Mouse (Mus musculus) heart, embryonic 10.5 days (tissue): ENCODE measurements around the gene Acvr1b. TPM values are rescaled to one million over a fixed set of nuclear protein-coding genes. Genes with fewer than 3 reads are reported as not detected.

Experiments used
- DNase-seq: peaks from one replicate; pipeline ENCODE4 v3.0.0-alpha.2; 2017; ENCODE audit warnings: low spot score
- H3K27ac ChIP-seq: fragments of 300-500 bp; sonication (generic); 2 replicates; pipeline ENCODE4 v1.5.1; 2016; ENCODE audit warnings: mild to moderate bottlenecking
- H3K27me3 ChIP-seq: fragments of 300-500 bp; sonication (generic); 2 replicates; pipeline ENCODE4 v1.6.1; 2016; ENCODE audit warnings: mild to moderate bottlenecking; ENCODE audit not compliant: poor library complexity, insufficient read depth, severe bottlenecking
- H3K36me3 ChIP-seq: fragments of 300-500 bp; sonication (generic); 2 replicates; pipeline ENCODE4 v1.6.1; 2016; ENCODE audit warnings: mild to moderate bottlenecking, moderate library complexity
- H3K4me1 ChIP-seq: fragments of 300-500 bp; sonication (generic); 2 replicates; pipeline ENCODE4 v1.6.1; 2016; ENCODE audit warnings: mild to moderate bottlenecking
- H3K4me3 ChIP-seq: fragments of 300-500 bp; sonication (generic); 2 replicates; pipeline ENCODE4 v1.5.1; 2016; ENCODE audit warnings: mild to moderate bottlenecking, moderate library complexity
- H3K9me3 ChIP-seq: fragments of 300-500 bp; sonication (generic); 2 replicates; pipeline ENCODE4 v1.6.1; 2016; ENCODE audit warnings: mild to moderate bottlenecking, moderate library complexity
- WGBS: fragments of 180-500 bp; shearing (Covaris S2); methylation state at CpG from one replicate; pipeline ENCODE4 v1.1.7; 2016; 5-methylcytosine and 5-hydroxymethylcytosine counted together
- polyA plus RNA-seq: library from polyadenylated mRNA; unstranded; fragments of >200 nt; fragmentation: Nextera tagmentation; extraction: Ambion mirVana; gene quantifications from 2 replicates; pipeline ENCODE4 v1.2.1, GENCODE M21; 2016

Gene Acvr1b
- polyA plus RNA-seq, 1 experiment from 2014 or later, result 5.6 TPM

DNA sequence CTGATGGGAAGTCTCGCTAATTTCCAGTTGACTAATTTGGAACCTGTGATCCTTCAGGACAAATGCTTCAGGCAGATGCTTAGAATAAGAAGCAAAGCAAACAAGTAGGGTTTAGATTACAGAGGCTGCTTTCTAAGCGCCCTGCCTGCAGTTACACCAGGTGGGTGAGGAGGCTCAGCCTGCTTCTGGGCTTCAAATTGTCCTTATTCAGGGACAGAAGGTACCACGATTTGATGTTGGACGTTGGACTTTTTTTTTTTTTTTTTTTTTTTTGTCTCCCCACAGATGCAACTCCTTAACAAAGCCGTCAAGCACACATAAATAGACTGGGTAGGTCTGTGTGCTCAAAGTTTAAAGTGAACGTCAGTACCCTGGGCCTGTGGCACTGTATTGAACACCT, 25.3 kb upstream of the Acvr1b start:
- no peaks in the 10 kb centered on the region for H3K36me3 ChIP-seq
- peak overlapping the region; percentile 78 for H3K27ac ChIP-seq
- DNase-seq, result no peak
- H3K27me3 ChIP-seq, result no peaks in the 10 kb centered on the region
- 58% methylated on average over 6 of the region's 6 CpGs for WGBS
- no peak overlapping the region for H3K4me3 ChIP-seq
- H3K9me3 ChIP-seq, result no peaks in the 10 kb centered on the region
- peaks cover 50% of the 10 kb centered on the region for H3K4me1 ChIP-seq

DNA sequence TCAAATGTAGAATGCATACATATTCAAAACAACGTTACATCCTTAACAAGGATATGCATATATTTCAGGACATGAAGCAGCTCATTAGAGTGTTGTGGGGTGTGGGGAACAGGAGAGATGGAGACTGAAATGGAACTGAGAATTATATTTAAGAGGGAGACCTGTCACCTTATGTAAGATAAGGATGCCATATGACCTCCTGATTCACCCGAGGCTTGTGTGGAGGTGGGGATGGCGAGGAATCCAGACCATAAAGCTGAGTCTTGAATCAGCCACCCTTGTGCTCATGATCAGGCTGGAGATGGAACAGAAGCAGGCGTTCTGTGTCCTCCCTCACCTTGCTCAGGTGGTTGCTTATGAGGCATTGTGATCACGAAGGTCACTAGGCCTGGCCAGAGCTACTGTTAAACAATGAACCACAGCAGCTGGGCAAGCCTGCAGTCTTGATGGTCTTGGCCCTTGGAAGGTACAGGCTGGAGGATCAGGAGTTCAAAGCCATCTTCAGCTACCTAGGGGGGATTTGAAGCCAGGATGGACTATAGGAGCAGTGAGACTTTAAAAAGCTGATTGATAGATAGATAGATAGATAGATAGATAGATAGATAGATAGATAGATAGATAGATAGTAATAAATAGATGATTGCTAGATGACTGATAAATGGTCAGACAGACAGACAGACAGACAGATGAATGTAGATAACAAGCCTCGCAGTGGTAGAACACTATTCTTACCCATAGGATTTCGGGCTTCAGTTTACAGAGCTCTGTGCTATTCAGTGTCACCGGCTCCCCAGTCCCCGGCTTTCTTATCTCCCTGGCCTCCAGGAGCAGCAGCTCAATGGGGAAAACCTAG, 22.2 kb upstream of the Acvr1b start:
- no peak for DNase-seq
- peaks cover under 1% of the 10 kb centered on the region; the same call in 1 of the 2 replicates for H3K9me3 ChIP-seq
- H3K36me3 ChIP-seq, result no peaks in the 10 kb centered on the region
- WGBS, result 55% methylated on average over 9 of the region's 9 CpGs
- H3K27ac ChIP-seq, result no peak overlapping the region
- H3K4me3 ChIP-seq, result no peak overlapping the region
- peaks cover 23% of the 10 kb centered on the region for H3K4me1 ChIP-seq
- no peaks in the 10 kb centered on the region for H3K27me3 ChIP-seq

DNA sequence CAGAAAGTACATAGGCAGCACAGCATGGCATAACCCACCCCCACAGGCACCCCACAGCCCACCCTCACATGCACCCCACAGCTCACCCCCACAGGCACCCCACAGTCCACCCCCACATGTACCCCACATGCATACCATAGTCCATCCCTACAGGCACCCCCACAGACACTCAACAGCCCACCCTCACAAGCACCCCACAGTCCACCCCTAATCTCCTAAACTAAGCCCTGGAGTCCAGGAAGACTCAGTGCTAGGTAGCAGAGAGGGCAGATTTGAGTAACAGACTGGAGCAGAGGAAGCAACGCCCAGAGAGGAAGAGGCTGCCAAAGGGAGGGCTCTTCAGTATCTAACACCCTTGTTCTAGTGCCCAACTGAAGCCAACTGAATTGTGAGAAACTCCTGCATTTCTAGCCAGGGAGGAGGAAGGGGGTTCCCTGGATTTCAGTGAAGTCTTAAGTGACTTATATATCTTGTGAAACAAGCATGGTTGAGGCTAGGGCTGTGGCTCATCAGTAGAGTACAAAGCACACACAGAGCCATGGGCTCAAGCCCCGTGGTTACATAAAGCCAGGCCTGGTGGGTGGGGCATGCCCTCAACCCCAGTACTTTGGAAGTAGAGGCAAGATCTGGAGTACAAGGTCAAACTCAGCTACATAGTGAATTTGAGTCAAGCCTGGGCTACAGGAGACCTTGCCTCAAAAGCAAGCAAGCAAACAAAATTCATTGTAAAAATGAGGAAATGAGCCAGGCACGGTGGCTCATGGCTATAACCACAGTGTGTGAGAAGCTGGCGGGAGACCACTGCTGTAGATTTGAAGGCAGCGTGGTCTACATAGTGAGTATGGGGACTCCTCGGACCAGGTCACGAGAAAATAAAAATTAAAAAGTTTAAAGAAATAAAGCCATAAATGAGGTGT, 18.9 kb upstream of the Acvr1b start:
- Histone ChIP-seq H3K9me3 (peaks cover 2% of the 10 kb centered on the region; the same call in 1 of the 2 replicates), H3K4me1 (peaks cover 4% of the 10 kb centered on the region; the same call in 1 of the 2 replicates), H3K4me3 (no peak overlapping the region), H3K27me3 (no peaks in the 10 kb centered on the region), H3K27ac (no peak overlapping the region), H3K36me3 (no peaks in the 10 kb centered on the region)
- 76% methylated on average over 7 of the region's 7 CpGs for WGBS
- DNase-seq, result no peak

DNA sequence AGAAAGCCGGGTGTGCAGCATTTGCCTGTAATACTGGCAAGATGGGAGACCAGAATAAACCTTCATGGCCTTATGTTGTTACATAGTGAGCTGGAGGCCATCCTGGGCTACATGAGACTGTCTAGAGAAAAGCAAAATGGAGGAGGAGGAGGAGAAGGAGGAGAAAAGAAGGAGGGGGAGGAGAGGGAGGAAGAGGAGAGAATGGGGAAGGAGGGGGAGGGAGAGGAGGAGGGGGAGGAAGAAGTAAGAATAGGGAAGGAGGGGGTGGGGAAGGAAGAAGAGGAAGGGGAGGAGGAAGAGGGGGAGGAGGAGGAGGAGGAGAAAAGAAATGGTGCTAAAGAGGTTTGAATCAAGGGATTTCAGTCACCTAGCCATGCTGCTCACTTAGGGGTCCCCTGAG, 13.7 kb upstream of the Acvr1b start:
- no peak overlapping the region for H3K4me3 ChIP-seq
- H3K27ac ChIP-seq, result no peak overlapping the region
- no peak for DNase-seq
- WGBS, result 12% methylated on average over 1 of the region's 1 CpGs
- H3K9me3 ChIP-seq, result peaks cover 2% of the 10 kb centered on the region; the same call in 1 of the 2 replicates
- H3K36me3 ChIP-seq, result no peaks in the 10 kb centered on the region
- H3K4me1 ChIP-seq, result peaks cover 33% of the 10 kb centered on the region
- peaks cover 7% of the 10 kb centered on the region; the same call in 1 of the 2 replicates for H3K27me3 ChIP-seq

DNA sequence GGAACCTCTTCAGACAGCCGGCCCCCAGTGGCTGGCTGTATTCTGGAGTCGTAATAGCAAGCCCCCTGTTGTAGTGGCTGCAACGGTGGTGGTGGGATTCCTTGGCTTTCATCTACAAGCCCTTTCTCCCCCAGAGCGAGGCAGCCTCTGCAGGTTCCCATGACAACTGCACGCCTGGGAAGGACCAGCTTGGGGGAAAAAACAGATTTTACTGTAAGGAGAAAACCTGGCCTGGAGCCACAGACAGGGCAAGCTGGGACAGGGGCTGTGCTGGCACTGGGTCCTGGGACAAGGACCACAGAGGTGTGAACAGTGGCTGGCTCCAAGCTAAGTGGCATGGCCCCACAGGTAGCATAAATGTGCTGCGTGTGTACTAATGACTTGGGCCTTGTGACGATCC, 13.3 kb upstream of the Acvr1b start:
- DNase-seq, result no peak
- Histone ChIP-seq H3K27me3 (peaks cover 7% of the 10 kb centered on the region; the same call in 1 of the 2 replicates), H3K9me3 (peaks cover 2% of the 10 kb centered on the region; the same call in 1 of the 2 replicates), H3K4me1 (peaks cover 36% of the 10 kb centered on the region), H3K36me3 (no peaks in the 10 kb centered on the region), H3K4me3 (no peak overlapping the region), H3K27ac (no peak overlapping the region)
- WGBS, result 35% methylated on average over 7 of the region's 7 CpGs

DNA sequence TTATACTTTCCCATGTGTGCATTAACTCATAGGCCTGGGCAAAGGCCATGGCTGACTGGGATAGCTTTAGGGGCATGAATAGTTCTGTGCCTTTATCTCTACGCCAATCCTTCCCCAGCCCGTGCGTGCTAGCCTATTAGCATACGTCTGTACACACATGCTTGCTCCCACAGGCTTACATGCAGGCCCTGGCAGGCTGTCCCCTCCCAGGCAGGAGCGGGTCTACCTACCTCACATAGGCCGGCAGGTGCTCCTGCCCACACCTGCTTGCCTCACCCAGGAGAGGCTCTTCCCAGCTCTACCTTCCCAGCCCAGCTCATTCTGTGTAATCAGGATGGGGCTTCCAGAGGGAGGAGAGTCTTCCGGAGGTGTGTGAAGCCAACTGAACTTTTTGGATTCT, 12.3 kb upstream of the Acvr1b start:
- no peaks in the 10 kb centered on the region for H3K36me3 ChIP-seq
- peaks cover 41% of the 10 kb centered on the region for H3K4me1 ChIP-seq
- whole genome bisulfite sequencing, result 85% methylated on average over 7 of the region's 7 CpGs
- H3K27me3 ChIP-seq, result peaks cover 7% of the 10 kb centered on the region; the same call in 1 of the 2 replicates
- H3K9me3 ChIP-seq, result peaks cover 2% of the 10 kb centered on the region; the same call in 1 of the 2 replicates
- H3K4me3 ChIP-seq, result no peak overlapping the region
- DNase-seq, result no peak
- no peak overlapping the region for H3K27ac ChIP-seq

DNA sequence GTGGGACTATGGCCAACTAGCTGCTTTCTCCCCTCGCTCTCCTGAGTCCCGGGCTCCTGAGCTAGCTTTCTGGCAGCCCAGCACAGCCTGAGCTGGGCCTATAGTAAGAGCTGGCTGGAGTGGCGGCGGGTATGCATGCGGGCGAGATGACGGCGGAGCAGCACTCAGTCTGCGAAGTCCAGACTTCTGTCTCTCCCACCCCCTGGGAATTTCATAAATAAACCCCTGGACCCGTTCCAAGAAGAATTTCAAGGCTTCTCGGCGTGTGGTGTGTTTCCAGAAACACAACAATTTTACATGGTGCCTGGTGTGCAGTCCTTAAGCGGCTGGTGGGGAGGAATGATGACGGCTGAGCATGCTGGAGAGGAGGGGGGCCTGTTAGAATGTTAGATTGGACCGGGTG, 10.8 kb upstream of the Acvr1b start:
- Histone ChIP-seq H3K4me1 (peaks cover 41% of the 10 kb centered on the region), H3K9me3 (no peaks in the 10 kb centered on the region), H3K27me3 (peaks cover 7% of the 10 kb centered on the region; the same call in 1 of the 2 replicates), H3K27ac (peak overlapping the region; percentile 37; the same call in 1 of the 2 replicates), H3K36me3 (no peaks in the 10 kb centered on the region), H3K4me3 (no peak overlapping the region)
- no peak for DNase-seq
- 39% methylated on average over 15 of the region's 15 CpGs for WGBS

DNA sequence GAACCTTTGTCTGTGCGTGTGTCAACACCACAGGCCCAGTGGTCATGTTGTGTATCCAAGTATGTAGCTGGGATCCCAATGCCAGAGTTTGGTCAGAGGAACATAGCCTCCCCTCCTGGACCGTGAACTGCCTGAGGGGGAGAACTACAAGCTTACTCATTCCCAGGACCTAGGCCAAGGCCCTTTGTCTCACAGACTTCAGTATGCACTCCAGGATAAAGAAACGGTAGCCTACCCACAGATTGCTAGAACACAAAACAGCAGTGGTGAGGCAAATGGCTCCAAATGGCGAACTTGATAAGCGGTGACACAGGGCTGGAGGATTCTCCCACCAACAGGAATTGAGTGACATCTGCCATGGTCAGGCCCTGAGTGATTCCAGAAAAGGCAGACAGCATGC, 10.0 kb upstream of the Acvr1b start:
- Histone ChIP-seq H3K9me3 (no peaks in the 10 kb centered on the region), H3K4me3 (no peak overlapping the region), H3K27me3 (peaks cover 7% of the 10 kb centered on the region; the same call in 1 of the 2 replicates), H3K36me3 (no peaks in the 10 kb centered on the region), H3K27ac (peak overlapping the region; percentile 44), H3K4me1 (peaks cover 41% of the 10 kb centered on the region)
- DNase-seq, result no peak
- 42% methylated on average over 5 of the region's 5 CpGs for WGBS

DNA sequence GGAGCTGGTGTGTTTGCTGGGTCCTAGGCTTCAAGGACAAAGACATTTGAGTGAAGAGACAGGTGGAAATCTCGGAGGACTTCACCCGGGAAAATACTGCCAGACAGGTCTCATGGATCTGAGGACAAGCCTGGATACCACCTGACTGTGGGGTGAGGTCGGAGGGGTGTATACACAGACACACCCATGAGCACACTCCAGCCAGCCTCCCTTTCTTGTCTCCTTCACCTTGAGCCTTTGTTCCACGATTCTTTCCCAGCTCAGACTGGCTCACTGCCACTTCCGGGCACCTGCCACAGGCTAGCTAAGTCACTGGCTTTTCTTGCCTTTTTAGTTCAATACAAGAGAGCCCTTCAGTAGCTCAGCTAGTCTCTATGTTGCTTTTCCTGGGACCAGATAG, 9.6 kb upstream of the Acvr1b start:
- 40% methylated on average over 5 of the region's 5 CpGs for WGBS
- peaks cover 41% of the 10 kb centered on the region for H3K4me1 ChIP-seq
- peaks cover 7% of the 10 kb centered on the region; the same call in 1 of the 2 replicates for H3K27me3 ChIP-seq
- peak overlapping the region; percentile 44 for H3K27ac ChIP-seq
- H3K9me3 ChIP-seq, result no peaks in the 10 kb centered on the region
- no peaks in the 10 kb centered on the region for H3K36me3 ChIP-seq
- no peak overlapping the region for H3K4me3 ChIP-seq
- DNase-seq, result no peak

DNA sequence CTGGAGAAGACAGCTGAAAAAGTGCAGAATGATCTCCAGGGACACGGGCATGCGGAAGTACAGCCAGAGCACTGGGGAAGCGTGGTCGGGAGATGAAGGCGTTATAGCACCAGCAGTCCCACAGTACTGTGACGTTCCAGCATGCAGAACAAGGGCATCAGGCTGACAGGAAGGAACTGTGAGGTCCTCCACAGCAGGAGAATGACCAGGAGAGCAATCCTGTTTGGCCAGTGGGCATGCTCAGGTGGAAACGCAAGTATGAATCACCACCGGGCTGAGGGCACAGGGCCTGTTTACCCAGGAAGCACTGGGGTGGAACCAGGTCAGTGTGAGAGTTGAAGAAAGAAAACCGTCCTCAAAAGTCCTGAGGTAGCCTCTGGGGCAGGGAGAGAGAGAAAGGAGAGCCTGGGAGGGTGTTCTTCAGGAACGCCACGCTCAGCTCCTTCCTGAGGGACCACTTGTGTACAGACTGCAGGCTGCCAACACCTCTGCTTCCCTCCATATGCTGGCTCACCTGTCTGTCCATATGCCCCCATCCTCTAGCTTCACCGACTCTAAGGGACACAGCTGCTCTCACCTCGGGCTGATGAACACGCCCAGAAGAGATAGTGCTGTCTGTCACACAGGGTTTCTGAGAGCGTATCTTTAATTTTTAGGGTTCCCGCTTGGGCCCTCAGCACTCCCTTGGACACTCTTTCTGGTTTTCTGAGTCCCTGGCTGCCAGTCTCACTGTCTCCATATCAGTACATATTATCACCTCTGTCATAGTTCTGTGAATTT, 8.0 kb upstream of the Acvr1b start:
- Histone ChIP-seq H3K36me3 (no peaks in the 10 kb centered on the region), H3K9me3 (no peaks in the 10 kb centered on the region), H3K27me3 (peaks cover 7% of the 10 kb centered on the region; the same call in 1 of the 2 replicates), H3K4me1 (peaks cover 38% of the 10 kb centered on the region), H3K27ac (no peak overlapping the region), H3K4me3 (no peak overlapping the region)
- 53% methylated on average over 16 of the region's 16 CpGs for WGBS
- DNase-seq, result no peak

DNA sequence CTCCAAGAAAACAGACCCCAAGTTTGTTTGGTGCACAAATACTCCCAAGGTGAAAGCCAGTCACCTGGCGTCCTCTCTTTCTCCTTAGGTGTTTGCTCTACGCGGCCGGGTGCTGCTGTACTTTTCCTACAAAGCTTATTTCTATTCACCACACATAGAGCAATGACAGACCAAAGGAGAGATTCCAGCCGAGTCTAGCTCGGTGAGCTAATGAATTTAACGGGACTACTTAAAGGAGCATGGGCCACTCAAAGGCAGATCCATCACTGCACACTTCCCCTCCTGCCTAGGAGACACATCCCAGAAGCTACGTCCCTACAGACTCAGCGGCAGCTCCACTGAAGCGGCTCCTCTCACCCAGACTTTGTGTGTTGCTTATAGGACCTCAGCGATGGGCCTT, 6.3 kb upstream of the Acvr1b start:
- no peak overlapping the region for H3K4me3 ChIP-seq
- no peaks in the 10 kb centered on the region for H3K9me3 ChIP-seq
- peaks cover 35% of the 10 kb centered on the region for H3K4me1 ChIP-seq
- H3K27ac ChIP-seq, result no peak overlapping the region
- DNase-seq, result no peak
- H3K36me3 ChIP-seq, result no peaks in the 10 kb centered on the region
- WGBS, result 66% methylated on average over 11 of the region's 11 CpGs
- peaks cover 12% of the 10 kb centered on the region; the same call in 1 of the 2 replicates for H3K27me3 ChIP-seq

DNA sequence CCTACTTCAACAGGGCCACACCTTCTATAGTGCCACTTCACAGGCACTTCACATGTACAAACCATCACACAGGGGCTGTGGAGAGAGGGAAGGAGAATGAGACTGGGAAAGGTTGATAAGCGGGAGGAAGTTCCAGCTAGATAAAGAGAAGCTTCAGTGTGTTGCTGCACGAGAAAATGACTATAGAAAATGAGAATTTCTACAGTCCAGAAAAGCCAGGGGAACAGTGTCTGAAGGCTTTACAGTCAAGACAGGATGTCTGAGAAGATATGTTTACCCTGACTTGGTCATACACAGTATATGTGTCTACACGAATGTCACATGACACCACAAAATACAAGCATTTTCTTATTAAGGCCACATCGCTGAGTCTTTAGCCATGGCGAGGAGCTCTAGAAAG, 4.0 kb upstream of the Acvr1b start:
- Histone ChIP-seq H3K4me3 (no peak overlapping the region), H3K27ac (peak overlapping the region; percentile 36; the same call in 1 of the 2 replicates), H3K36me3 (no peaks in the 10 kb centered on the region), H3K4me1 (peaks cover 18% of the 10 kb centered on the region), H3K9me3 (no peaks in the 10 kb centered on the region), H3K27me3 (peaks cover 14% of the 10 kb centered on the region; the same call in 1 of the 2 replicates)
- 73% methylated on average over 5 of the region's 5 CpGs for whole genome bisulfite sequencing
- no peak for DNase-seq
